9 mouse cellular contexts compared by ENCODE assay signal in the genomic region with DNA sequence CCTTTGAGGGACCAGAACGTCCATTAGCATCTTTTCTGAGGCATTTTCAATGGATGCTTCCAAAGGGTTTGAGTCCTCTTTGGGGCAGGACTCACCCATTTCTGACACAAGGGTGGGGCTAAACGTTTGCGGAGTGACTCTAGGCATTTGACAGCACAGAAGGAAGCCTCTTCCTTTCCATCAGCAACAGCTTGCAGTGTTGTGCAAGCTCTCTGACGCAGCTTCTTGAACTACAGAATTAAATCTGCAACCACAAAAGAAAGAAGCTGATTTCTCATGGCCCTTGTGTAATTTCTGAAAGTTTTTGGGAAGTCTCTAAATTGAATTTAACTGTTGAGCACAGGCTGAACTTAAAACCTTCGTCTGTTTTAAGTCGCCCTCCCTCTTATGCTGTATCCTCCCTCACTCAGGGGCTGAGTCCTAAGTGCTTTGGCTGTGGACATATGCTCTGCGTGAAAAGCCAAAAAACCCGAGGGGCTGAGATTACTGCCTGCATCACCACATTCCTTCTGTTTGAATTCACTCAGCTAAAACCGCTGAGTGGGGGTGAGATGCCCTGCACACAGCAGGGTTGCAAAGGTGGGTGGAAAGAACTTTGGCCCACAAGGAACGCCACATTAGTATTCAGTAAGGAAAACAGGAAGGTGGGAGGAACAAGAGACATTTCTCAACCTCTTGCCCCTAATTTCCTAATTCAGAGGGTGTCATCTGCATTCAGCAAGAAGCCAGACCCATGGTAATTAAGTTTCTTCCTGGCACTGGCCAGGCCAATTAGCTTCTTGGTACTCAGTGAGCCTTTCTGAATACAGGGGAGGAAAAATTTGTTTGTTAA.
DNase-seq lines count a peak whose midpoint lies in the region; ATAC-seq and TF ChIP-seq lines count a peak whose summit lies in the region.
"Had no signal": no experiment of that assay in that cellular context is flagged by ENCODE, and none has a peak within 500 bp of the region (broad histone marks: within the 10 kb centered on the region; RNA-seq: fewer than 3 reads in every experiment).

No protein-coding gene starts in this region.

- H3K9ac ChIP-seq in forebrain, embryonic 11.5 days (ENCODE audit: low read length) = no peak overlapping the region
- no peak overlapping the region for H3K9ac ChIP-seq in midbrain, embryonic 12.5 days (replicated peaks)
- H3K9ac ChIP-seq: heart, embryonic 13.5 days had no signal

- H3K4me3 ChIP-seq in forebrain, embryonic 11.5 days (ENCODE audit: low read depth, low read length) = no peak overlapping the region
- H3K4me3 ChIP-seq in forebrain, embryonic 10.5 days = no peak overlapping the region
- H3K4me3 ChIP-seq in midbrain, embryonic 12.5 days = no peak overlapping the region
- H3K4me3 ChIP-seq in thymus, adult 2 months (ENCODE audit: control insufficient read depth, insufficient read depth, low read length) = no peak overlapping the region
- H3K4me3 ChIP-seq: heart, embryonic 13.5 days had no signal

- H3K4me1 ChIP-seq in forebrain, embryonic 11.5 days (replicated peaks; ENCODE audit: control insufficient read depth, insufficient read depth, low read length) = peaks cover 3% of the 10 kb centered on the region; the same call in 1 of the 2 replicates
- H3K4me1 ChIP-seq in forebrain, embryonic 10.5 days = peaks cover 19% of the 10 kb centered on the region
- H3K4me1 ChIP-seq in midbrain, embryonic 12.5 days = peaks cover 12% of the 10 kb centered on the region
- no peaks in the 10 kb centered on the region for H3K4me1 ChIP-seq in thymus, adult 2 months (replicated peaks; ENCODE audit: control insufficient read depth, insufficient read depth, low read length)

- H3K4me2 ChIP-seq in forebrain, embryonic 11.5 days (ENCODE audit: low read depth, low read length, severe bottlenecking) = no peak overlapping the region
- H3K4me2 ChIP-seq in midbrain, embryonic 12.5 days (replicated peaks) = no peak overlapping the region
- H3K4me2 ChIP-seq: heart, embryonic 13.5 days had no signal

- no peak for TF ChIP-seq CTCF in thymus, adult 2 months (IDR thresholded peaks at IDR 0.05; ENCODE audit: borderline replicate concordance, control insufficient read depth, extremely low read depth, insufficient read depth, low read length, poor library complexity)

- intact Hi-C loops in left cerebral cortex, postnatal 25 days (cut with DNase I) = no loop called here

- H3K36me3 ChIP-seq in forebrain, embryonic 11.5 days (ENCODE audit: control insufficient read depth, insufficient read depth, low read length) = no peaks in the 10 kb centered on the region
- H3K36me3 ChIP-seq in forebrain, embryonic 10.5 days (replicated peaks) = no peaks in the 10 kb centered on the region
- H3K36me3 ChIP-seq in midbrain, embryonic 12.5 days = no peaks in the 10 kb centered on the region
- no peaks in the 10 kb centered on the region for H3K36me3 ChIP-seq in thymus, adult 2 months (ENCODE audit: control insufficient read depth, insufficient read depth, low read length)
- H3K36me3 ChIP-seq: heart, embryonic 13.5 days had no signal

- 26% methylated on average over 10 of the region's 10 CpGs for WGBS in forebrain, embryonic 11.5 days
- WGBS in forebrain, embryonic 10.5 days = 32% methylated on average over 10 of the region's 10 CpGs
- WGBS in midbrain, embryonic 12.5 days = 29% methylated on average over 10 of the region's 10 CpGs
- 57% methylated on average over 10 of the region's 10 CpGs for WGBS in thymus, adult 2 months

- no peaks in the 10 kb centered on the region for H3K9me3 ChIP-seq in forebrain, embryonic 11.5 days (ENCODE audit: control insufficient read depth, low read length)
- no peaks in the 10 kb centered on the region for H3K9me3 ChIP-seq in forebrain, embryonic 10.5 days
- no peaks in the 10 kb centered on the region for H3K9me3 ChIP-seq in midbrain, embryonic 12.5 days
- H3K9me3 ChIP-seq: heart, embryonic 13.5 days had no signal

- H3K27me3 ChIP-seq in forebrain, embryonic 11.5 days (ENCODE audit: control insufficient read depth, insufficient read depth, low read length) = no peaks in the 10 kb centered on the region
- H3K27me3 ChIP-seq in forebrain, embryonic 10.5 days (ENCODE audit: poor library complexity, severe bottlenecking) = no peaks in the 10 kb centered on the region
- no peaks in the 10 kb centered on the region for H3K27me3 ChIP-seq in midbrain, embryonic 12.5 days
- no peaks in the 10 kb centered on the region for H3K27me3 ChIP-seq in thymus, adult 2 months (ENCODE audit: control insufficient read depth, insufficient read depth, low read length)
- H3K27me3 ChIP-seq: heart, embryonic 13.5 days had no signal

- no peak overlapping the region for H3K27ac ChIP-seq in forebrain, embryonic 11.5 days (ENCODE audit: low read depth, low read length)
- H3K27ac ChIP-seq in forebrain, embryonic 10.5 days = no peak overlapping the region
- H3K27ac ChIP-seq in midbrain, embryonic 12.5 days (replicated peaks) = no peak overlapping the region
- no peak overlapping the region for H3K27ac ChIP-seq in thymus, adult 2 months (ENCODE audit: control insufficient read depth, insufficient read depth, low read length)
- H3K27ac ChIP-seq: heart, embryonic 13.5 days had no signal

- ATAC-seq in forebrain, embryonic 11.5 days (replicated peaks; ENCODE audit: low FRiP score) = 0 out of 2 replicates have a peak, but pooled peaks have one; percentile 27
- ATAC-seq in midbrain, embryonic 12.5 days (ENCODE audit: low FRiP score, low read depth) = peak; percentile 56; the same call in 1 of the 2 replicates

- no peak for TF ChIP-seq POLR2A in thymus, adult 2 months (IDR thresholded peaks at IDR 0.05; ENCODE audit: control insufficient read depth, extremely low read depth, insufficient read depth, low read length, poor library complexity)

- no peak for DNase-seq in forebrain, embryonic 11.5 days (ENCODE audit: low spot score)
- DNase-seq in forebrain, embryonic 10.5 days (ENCODE audit: extremely low spot score, low spot score) = no peak
- DNase-seq in urinary bladder, postnatal 25 days (ENCODE audit: low spot score) = peak; percentile 23
- DNase-seq in urinary bladder, adult 2 months (ENCODE audit: low spot score) = no peak
- peak; percentile 59 for DNase-seq in kidney, adult 9 months
- no peak for DNase-seq in left cerebral cortex, postnatal 25 days (ENCODE audit: low spot score in 2 of 2)
- no peak for DNase-seq in thymus, adult 2 months

Comparison
In these comparisons a context has a peak if more than half of its experiments do, and no peak if none do; other contexts are left out.
1. DNase-seq: peak in urinary bladder, postnatal 25 days (single experiment) and kidney, adult 9 months (single experiment); none in forebrain, embryonic 11.5 days (single experiment), forebrain, embryonic 10.5 days (single experiment), urinary bladder, adult 2 months (single experiment), left cerebral cortex, postnatal 25 days (0 of 2) and thymus, adult 2 months (single experiment).